Mouse (Mus musculus) hindbrain, embryonic 16.5 days (tissue): ENCODE results near the gene Fam110c. TPM values are rescaled to one million over a fixed set of nuclear protein-coding genes. Genes with fewer than 3 reads are reported as not detected.
A peak's percentile ranks its signal among the peaks of the same experiment; 100 is the strongest.

ENCODE experiments used
- ATAC-seq: fragments of 200-750 bp; cut with Nextera tagmentation; 2 replicates; pipeline ENCODE4 v1.8.0; 2017; ENCODE audit warnings: moderate TSS enrichment, moderate library complexity
- H3K27ac ChIP-seq: fragments of 300-500 bp; sonication (generic); 2 replicates; pipeline ENCODE4 v1.5.1; 2014; ENCODE audit warnings: low read depth, mild to moderate bottlenecking, control low read depth, low read length, moderate library complexity
- H3K27me3 ChIP-seq: fragments of 300-500 bp; sonication (generic); replicated peaks from 2 replicates; pipeline ENCODE4 v1.6.1; 2014; ENCODE audit warnings: low read length; ENCODE audit not compliant: control insufficient read depth, insufficient read depth
- H3K36me3 ChIP-seq: fragments of 300-500 bp; sonication (generic); 2 replicates; pipeline ENCODE4 v1.6.1; 2014; ENCODE audit warnings: mild to moderate bottlenecking, low read length, moderate library complexity, mixed read lengths; ENCODE audit not compliant: control insufficient read depth, insufficient read depth
- H3K4me1 ChIP-seq: fragments of 300-500 bp; sonication (generic); 2 replicates; pipeline ENCODE4 v1.6.1; 2014; ENCODE audit warnings: low read depth, low read length; ENCODE audit not compliant: control insufficient read depth, insufficient read depth
- H3K4me2 ChIP-seq: fragments of 300-500 bp; sonication (generic); 2 replicates; pipeline ENCODE4 v1.6.1; 2014; ENCODE audit warnings: mild to moderate bottlenecking, low read length, control low read depth, moderate library complexity
- H3K4me3 ChIP-seq: fragments of 300-500 bp; sonication (generic); 2 replicates; pipeline ENCODE4 v1.5.1; 2014; ENCODE audit warnings: mild to moderate bottlenecking, low read length, control low read depth, moderate library complexity
- H3K9ac ChIP-seq: fragments of 300-500 bp; sonication (generic); 2 replicates; pipeline ENCODE4 v1.6.1; 2014; ENCODE audit warnings: low read depth, mild to moderate bottlenecking, control low read depth, low read length, moderate library complexity
- H3K9me3 ChIP-seq: fragments of 300-500 bp; sonication (generic); 2 replicates; pipeline ENCODE4 v1.6.1; 2014; ENCODE audit warnings: mild to moderate bottlenecking, low read length, moderate library complexity; ENCODE audit not compliant: control insufficient read depth
- WGBS: fragments of 180-500 bp; shearing (Covaris S2); extraction: QIAGEN DNeasy Blood & Tissue Kit; methylation state at CpG from one replicate; pipeline ENCODE4 v1.1.7; 2014; 5-methylcytosine and 5-hydroxymethylcytosine counted together
- polyA plus RNA-seq: library from polyadenylated mRNA; unstranded; fragments of >200 nt; fragmentation: Nextera tagmentation; extraction: Ambion mirVana; gene quantifications from 2 replicates; pipeline ENCODE4 v1.2.1, GENCODE M21; 2015

Fam110c gene
- polyA plus RNA-seq, 1 experiment from 2014 or later, result 0.05 TPM

DNA sequence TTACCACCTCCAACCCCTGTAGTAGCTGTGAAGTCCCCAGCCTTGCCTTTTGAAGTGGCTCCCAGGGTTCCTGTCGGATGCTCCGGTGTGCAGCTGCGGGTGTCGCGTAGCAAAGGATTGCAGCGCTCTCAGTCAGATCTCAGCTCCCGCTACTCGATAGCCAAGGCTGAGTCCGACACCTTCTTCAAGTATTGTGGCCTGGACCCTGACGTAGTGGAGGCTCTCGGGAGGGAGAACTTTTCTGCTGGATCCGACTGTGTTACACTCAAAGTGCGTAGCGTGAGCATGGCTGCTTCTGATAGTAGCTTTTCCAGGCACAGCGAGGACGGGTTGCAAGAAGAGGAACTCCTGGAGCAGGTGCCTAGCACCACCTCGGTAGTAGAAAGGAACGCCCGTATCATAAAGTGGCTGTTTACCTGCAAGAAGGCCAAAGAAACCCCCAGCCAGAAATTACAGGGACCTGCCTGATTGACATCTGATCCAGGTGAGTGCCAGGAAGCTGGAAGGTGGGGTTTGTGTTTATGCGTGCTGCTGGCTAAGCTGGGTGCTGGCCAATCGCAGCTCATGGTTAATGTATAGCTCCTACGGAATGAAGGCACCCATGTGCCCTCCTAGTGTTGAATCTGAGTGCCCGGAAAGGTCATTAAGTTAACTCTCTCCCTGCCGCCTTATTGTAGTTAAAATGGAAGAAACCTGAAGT, 1.3 kb downstream of the Fam110c start:
- Histone ChIP-seq H3K27me3 (peaks cover 31% of the 10 kb centered on the region), H3K9me3 (no peaks in the 10 kb centered on the region), H3K4me2 (peak overlapping the region; percentile 80), H3K9ac (peak overlapping the region; percentile 47), H3K4me1 (peaks cover 13% of the 10 kb centered on the region), H3K36me3 (no peaks in the 10 kb centered on the region), H3K4me3 (peak overlapping the region; percentile 43), H3K27ac (no peak overlapping the region)
- ATAC-seq, result peak; percentile 72
- 3% methylated on average over 24 of the region's 24 CpGs for WGBS

- Histone ChIP-seq H3K27me3 (peaks cover 29% of the 10 kb centered on the region), H3K4me3 (no peak overlapping the region), H3K27ac (no peak overlapping the region), H3K9me3 (no peaks in the 10 kb centered on the region), H3K4me2 (no peak overlapping the region), H3K36me3 (no peaks in the 10 kb centered on the region), H3K4me1 (peaks cover 13% of the 10 kb centered on the region), H3K9ac (no peak overlapping the region)
- no peak for ATAC-seq
- 83% methylated on average over 7 of the region's 7 CpGs for WGBS
Measured at GRCm38 (mm10) chr12:31077020-31077419, 3.4 kb downstream of the Fam110c start.

- Histone ChIP-seq H3K4me1 (peaks cover 13% of the 10 kb centered on the region), H3K4me3 (no peak overlapping the region), H3K9me3 (no peaks in the 10 kb centered on the region), H3K4me2 (no peak overlapping the region), H3K9ac (no peak overlapping the region), H3K36me3 (no peaks in the 10 kb centered on the region), H3K27ac (no peak overlapping the region), H3K27me3 (peaks cover 20% of the 10 kb centered on the region)
- ATAC-seq, result no peak
- WGBS, result 61% methylated on average over 4 of the region's 4 CpGs
Measured at GRCm38 (mm10) chr12:31078030-31078429, 4.4 kb downstream of the Fam110c start.

DNA sequence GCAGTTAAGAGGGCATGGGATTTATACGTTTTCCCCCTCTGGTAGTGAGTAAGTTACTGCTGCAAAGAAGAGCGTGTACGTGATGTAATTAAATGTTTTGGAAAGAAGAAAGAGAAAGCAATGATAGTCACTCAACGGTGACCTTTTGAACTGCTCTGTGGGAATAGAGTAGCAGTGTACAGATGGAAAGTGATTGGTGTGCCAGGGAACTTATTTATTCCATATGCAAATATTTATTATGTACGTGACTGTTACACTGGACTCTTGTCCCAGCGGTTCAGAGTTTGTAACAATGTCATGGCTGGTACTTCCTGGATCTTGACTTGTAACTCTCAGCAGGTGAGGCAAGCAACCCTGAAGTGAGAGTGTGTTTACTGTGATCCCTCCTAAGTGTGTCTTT, 6.7 kb downstream of the Fam110c start:
- WGBS, result 66% methylated on average over 6 of the region's 6 CpGs

GRCm38 (mm10) chr12:31080890-31081554, 7.4 kb downstream of the Fam110c start:
- Histone ChIP-seq H3K36me3 (no peaks in the 10 kb centered on the region), H3K27me3 (peaks cover 7% of the 10 kb centered on the region), H3K4me1 (no peaks in the 10 kb centered on the region), H3K4me2 (no peak overlapping the region), H3K9me3 (no peaks in the 10 kb centered on the region), H3K9ac (no peak overlapping the region), H3K27ac (no peak overlapping the region), H3K4me3 (no peak overlapping the region)
- ATAC-seq, result no peak
- 90% methylated on average over 6 of the region's 6 CpGs for WGBS

More for the DNA sequence above, 6.7 kb downstream of the Fam110c start:
- Histone ChIP-seq H3K27ac (no peak overlapping the region), H3K4me2 (no peak overlapping the region), H3K9me3 (no peaks in the 10 kb centered on the region), H3K27me3 (peaks cover 11% of the 10 kb centered on the region), H3K9ac (no peak overlapping the region), H3K4me3 (no peak overlapping the region), H3K36me3 (no peaks in the 10 kb centered on the region), H3K4me1 (peaks cover 2% of the 10 kb centered on the region; the same call in 1 of the 2 replicates)
- no peak for ATAC-seq

DNA sequence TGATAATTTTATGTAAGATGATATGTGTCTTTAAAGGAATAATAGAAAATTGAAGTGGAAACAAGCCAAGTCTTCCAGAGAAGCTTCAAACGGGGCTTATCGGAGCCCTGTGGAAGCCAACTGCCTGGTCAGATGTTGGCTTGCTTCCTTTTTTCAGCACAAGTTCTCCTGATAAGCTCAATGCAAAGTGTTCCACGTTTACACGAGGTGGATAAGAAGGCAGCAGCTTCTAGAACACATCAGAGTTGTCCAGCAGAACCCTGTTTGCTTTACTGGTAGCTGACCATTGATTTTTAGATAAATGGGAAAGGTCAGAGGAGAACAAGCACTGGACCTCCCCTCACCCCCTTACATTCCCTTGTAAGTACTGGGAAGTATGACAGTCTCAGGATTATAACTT, 9.3 kb downstream of the Fam110c start:
- no peak overlapping the region for H3K27ac ChIP-seq
- 87% methylated on average over 4 of the region's 4 CpGs for WGBS
- H3K4me3 ChIP-seq, result no peak overlapping the region
- H3K4me1 ChIP-seq, result no peaks in the 10 kb centered on the region
- H3K27me3 ChIP-seq, result no peaks in the 10 kb centered on the region
- H3K9me3 ChIP-seq, result no peaks in the 10 kb centered on the region
- no peaks in the 10 kb centered on the region for H3K36me3 ChIP-seq
- no peak overlapping the region for H3K4me2 ChIP-seq
- H3K9ac ChIP-seq, result no peak overlapping the region
- ATAC-seq, result no peak

DNA sequence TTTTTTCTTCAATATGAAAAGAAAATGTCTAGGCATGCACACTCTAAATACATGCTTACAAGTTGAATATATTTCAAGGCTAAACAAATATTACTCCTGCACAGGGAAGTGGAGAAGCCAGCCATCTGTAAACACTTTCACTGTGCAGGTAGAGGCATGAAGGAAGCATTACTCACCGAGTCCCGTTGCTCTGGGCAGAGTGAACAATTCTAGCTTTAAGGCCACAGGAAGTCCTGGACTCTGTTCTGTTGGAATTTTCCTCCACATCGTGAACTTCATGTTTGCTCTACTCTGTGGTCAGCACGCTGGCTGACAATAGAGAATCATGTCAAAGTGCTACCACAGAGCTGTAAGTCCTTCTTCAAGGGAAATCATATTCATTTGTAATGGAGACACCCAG, 9.7 kb downstream of the Fam110c start:
- H3K27me3 ChIP-seq, result no peaks in the 10 kb centered on the region
- no peak overlapping the region for H3K4me3 ChIP-seq
- H3K9ac ChIP-seq, result no peak overlapping the region
- H3K4me2 ChIP-seq, result no peak overlapping the region
- H3K9me3 ChIP-seq, result no peaks in the 10 kb centered on the region
- H3K36me3 ChIP-seq, result no peaks in the 10 kb centered on the region
- ATAC-seq, result no peak
- no peak overlapping the region for H3K27ac ChIP-seq
- 88% methylated on average over 4 of the region's 4 CpGs for WGBS
- no peaks in the 10 kb centered on the region for H3K4me1 ChIP-seq

- Histone ChIP-seq H3K4me2 (no peak overlapping the region), H3K4me1 (no peaks in the 10 kb centered on the region), H3K36me3 (no peaks in the 10 kb centered on the region), H3K9me3 (no peaks in the 10 kb centered on the region), H3K27ac (no peak overlapping the region), H3K4me3 (no peak overlapping the region), H3K27me3 (no peaks in the 10 kb centered on the region), H3K9ac (no peak overlapping the region)
- ATAC-seq, result no peak
- WGBS, result 80% methylated on average over 4 of the region's 4 CpGs
Measured at GRCm38 (mm10) chr12:31087060-31087459, 13.4 kb downstream of the Fam110c start.

GRCm38 (mm10) chr12:31090401-31090800, 16.7 kb downstream of the Fam110c start:
- H3K4me3 ChIP-seq, result no peak overlapping the region
- H3K27ac ChIP-seq, result no peak overlapping the region
- no peak overlapping the region for H3K4me2 ChIP-seq
- no peaks in the 10 kb centered on the region for H3K9me3 ChIP-seq
- no peaks in the 10 kb centered on the region for H3K36me3 ChIP-seq
- WGBS, result 19% methylated on average over 6 of the region's 6 CpGs
- no peak for ATAC-seq
- no peaks in the 10 kb centered on the region for H3K27me3 ChIP-seq
- no peak overlapping the region for H3K9ac ChIP-seq
- H3K4me1 ChIP-seq, result no peaks in the 10 kb centered on the region
